Mouse (Mus musculus): ENCODE results near the gene Klk1b26. TPM values are rescaled to one million over a fixed set of nuclear protein-coding genes. Genes with fewer than 3 reads are reported as not detected.
"Not testable (repeated sequence)": the region's sequence is repeated elsewhere in the genome, so short reads cannot be mapped to it uniquely, and the experiment has no call there.

Klk1b26 gene
- total RNA-seq (2022), result 1 to 10 TPM in 1 of 4 experiments, not detected in 3; 1.3 TPM

GRCm38 (mm10) chr7:44011868-44012267, at the start of gene Klk1b26:
TSS of gene Klk1b26 (plus strand) at chr7:44012168.
- DNase-seq (ENCODE audit: low spot score in 2 of 2), result not testable (repeated sequence)

GRCm38 (mm10) chr7:43966451-43966850, 45.5 kb upstream of the Klk1b26 start, which contains the start of gene Klk1b1:
TSS of gene Klk1b1 (plus strand) at chr7:43966751.
- no peak for DNase-seq (ENCODE audit: low spot score in 2 of 2)

- DNase-seq (ENCODE audit: low spot score in 2 of 2), result no peak
Measured at GRCm38 (mm10) chr7:43967058-43967457, 44.9 kb upstream of the Klk1b26 start.

GRCm38 (mm10) chr7:43967612-43968011, 44.4 kb upstream of the Klk1b26 start:
- no peak for DNase-seq (ENCODE audit: low spot score in 2 of 2)

GRCm38 (mm10) chr7:43975761-43976160, 36.2 kb upstream of the Klk1b26 start, which contains the start of gene Klk1b9:
TSS of gene Klk1b9 (plus strand) at chr7:43976061.
- not testable (repeated sequence) for DNase-seq (ENCODE audit: low spot score in 2 of 2)

GRCm38 (mm10) chr7:43985657-43986056, 26.3 kb upstream of the Klk1b26 start:
- no peak for DNase-seq (ENCODE audit: low spot score in 2 of 2)

- not testable (repeated sequence) for DNase-seq (ENCODE audit: low spot score in 2 of 2)
Measured at GRCm38 (mm10) chr7:43994821-43995220, 17.1 kb upstream of the Klk1b26 start.

GRCm38 (mm10) chr7:43995577-43995976, 16.4 kb upstream of the Klk1b26 start, which contains the start of gene Klk1b11:
TSS of gene Klk1b11 (plus strand) at chr7:43995877.
- not testable (repeated sequence) for DNase-seq (ENCODE audit: low spot score in 2 of 2)

GRCm38 (mm10) chr7:44004847-44005246, 7.1 kb upstream of the Klk1b26 start:
- no peak for DNase-seq (ENCODE audit: low spot score in 2 of 2)

GRCm38 (mm10) chr7:44014666-44015065, 2.7 kb downstream of the Klk1b26 start:
- DNase-seq (ENCODE audit: low spot score in 2 of 2), result not testable (repeated sequence)

- DNase-seq (ENCODE audit: low spot score in 2 of 2), result no peak
Measured at GRCm38 (mm10) chr7:44015071-44015470, 3.1 kb downstream of the Klk1b26 start.

- DNase-seq (ENCODE audit: low spot score in 2 of 2), result not testable (repeated sequence)
Measured at GRCm38 (mm10) chr7:44051990-44052389, 40.0 kb downstream of the Klk1b26 start, which contains the start of gene Klk1b27. TSS of gene Klk1b27 (plus strand) at chr7:44052290.

Other genes starting within 250 kb of the Klk1b26 start
- gene Klk12, start 243.3 kb upstream of the Klk1b26 start, total RNA-seq (2022), result not detected
- gene Klk11, start 237.6 kb upstream of the Klk1b26 start, total RNA-seq (2022), result under 1 TPM in 1 of 4 experiments, not detected in 3; 0.40 TPM
- under 1 TPM; 0.27 to 0.53 (median 0.31) TPM for gene Klk10, start 231.1 kb upstream of the Klk1b26 start, total RNA-seq (2022)
- not detected for gene Klk9, start 220.3 kb upstream of the Klk1b26 start, total RNA-seq (2022)
- gene Klk8, start 214.6 kb upstream of the Klk1b26 start, total RNA-seq (2022), result 1 to 10 TPM in 2 of 4 experiments, under 1 TPM in 2; 0.63 to 1.7 (median 0.95) TPM
- gene Klk7, start 200.9 kb upstream of the Klk1b26 start, total RNA-seq (2022), result not detected
- gene Klk6, start 187.7 kb upstream of the Klk1b26 start, total RNA-seq (2022), result not detected
- gene Klk5, start 170.2 kb upstream of the Klk1b26 start, total RNA-seq (2022), result not detected
- gene Klk4, start 131.0 kb upstream of the Klk1b26 start, total RNA-seq (2022), result not detected
- not detected for gene Klk15, start 78.4 kb upstream of the Klk1b26 start, total RNA-seq (2022)
- gene Klk1b8, start 61.5 kb upstream of the Klk1b26 start, total RNA-seq (2022), result not detected
- gene Klk1b1, start 45.4 kb upstream of the Klk1b26 start, total RNA-seq (2022), result not detected
- not detected for gene Klk1b9, start 36.1 kb upstream of the Klk1b26 start, total RNA-seq (2022)
- gene Klk1b11, start 16.3 kb upstream of the Klk1b26 start, total RNA-seq (2022), result not detected
- gene Klk1b27, start 40.1 kb downstream of the Klk1b26 start, total RNA-seq (2022), result not detected
- gene Klk1b21, start 90.2 kb downstream of the Klk1b26 start, total RNA-seq (2022), result not detected
- gene Klk1b22, start 100.5 kb downstream of the Klk1b26 start, total RNA-seq (2022), result not detected
- gene Klk1b16, start 124.6 kb downstream of the Klk1b26 start, total RNA-seq (2022), result not detected
- not detected for gene Klk1b24, start 176.1 kb downstream of the Klk1b26 start, total RNA-seq (2022)
- gene Klk1b3, start 186.0 kb downstream of the Klk1b26 start, total RNA-seq (2022), result not detected
- not detected for gene Klk1b4, start 195.3 kb downstream of the Klk1b26 start, total RNA-seq (2022)
- not detected for gene Klk1b5, start 203.8 kb downstream of the Klk1b26 start, total RNA-seq (2022)
- under 1 TPM in 2 of 4 experiments, not detected in 2; 0.31 to 0.72 TPM for gene Klk1, start 213.2 kb downstream of the Klk1b26 start, total RNA-seq (2022)
- not detected for gene Gm36864, start 224.0 kb downstream of the Klk1b26 start, total RNA-seq (2022)
- gene 1700028J19Rik, start 234.5 kb downstream of the Klk1b26 start, total RNA-seq (2022), result not detected
- gene 2410002F23Rik, start 234.6 kb downstream of the Klk1b26 start, total RNA-seq (2022), result 1 to 10 TPM; 5.1 to 9.2 (median 6.6) TPM
- gene Acp4, start 245.2 kb downstream of the Klk1b26 start, total RNA-seq (2022), result not detected
- not detected for gene Gm15517, start 249.3 kb downstream of the Klk1b26 start, total RNA-seq (2022)